Mouse (Mus musculus) spleen, adult 2 months (tissue): ENCODE data around the gene Pdap1.

Experiments used
- CTCF ChIP-seq: fragments of 200-500 bp; IDR thresholded peaks from 2 replicates; pipeline ENCODE4 v1.5.1; 2011; ENCODE audit warnings: mild to moderate bottlenecking, inconsistent platforms; ENCODE audit not compliant: insufficient read depth, insufficient read length, insufficient replicate concordance; ENCODE audit errors: extremely low read depth
- POLR2A ChIP-seq: fragments of 200-500 bp; IDR thresholded peaks from 2 replicates; pipeline ENCODE4 v1.6.1; 2011; ENCODE audit warnings: low read depth, low read length, inconsistent platforms

GRCm38 (mm10) chr5:145113416-145113815 lies 26.6 kb downstream of the Pdap1 start:
- TF ChIP-seq POLR2A (no peak), CTCF (no peak)
